Mouse (Mus musculus) stomach, embryonic 16.5 days (tissue): Measurements from ENCODE around the gene Sipa1l2. TPM values are rescaled to one million over a fixed set of nuclear protein-coding genes. Genes with fewer than 3 reads are reported as not detected.

Source experiments
- ATAC-seq: fragments of 200-750 bp; cut with Nextera tagmentation; 2 replicates; pipeline ENCODE4 v1.8.0; 2017; ENCODE audit warnings: moderate number of reproducible peaks, moderate TSS enrichment; ENCODE audit not compliant: insufficient read depth, low FRiP score
- H3K27ac ChIP-seq: fragments of 300-500 bp; sonication (generic); 2 replicates; pipeline ENCODE4 v1.5.1; 2014; ENCODE audit warnings: low read length
- H3K27me3 ChIP-seq: fragments of 300-500 bp; sonication (generic); 2 replicates; pipeline ENCODE4 v1.6.1; 2014; ENCODE audit warnings: low read length, control low read depth, mixed read lengths; ENCODE audit not compliant: control insufficient read depth, insufficient read depth
- H3K36me3 ChIP-seq: fragments of 300-500 bp; sonication (generic); 2 replicates; pipeline ENCODE4 v1.6.1; 2014; ENCODE audit warnings: low read length; ENCODE audit not compliant: control insufficient read depth, insufficient read depth
- H3K4me1 ChIP-seq: fragments of 300-500 bp; sonication (generic); 2 replicates; pipeline ENCODE4 v1.6.1; 2014; ENCODE audit warnings: low read length, control low read depth, mixed read lengths; ENCODE audit not compliant: control insufficient read depth, insufficient read depth
- H3K4me2 ChIP-seq: fragments of 300-500 bp; sonication (generic); 2 replicates; pipeline ENCODE4 v1.6.1; 2014; ENCODE audit warnings: low read depth, low read length, mixed read lengths
- H3K4me3 ChIP-seq: fragments of 300-500 bp; sonication (generic); replicated peaks from 2 replicates; pipeline ENCODE4 v1.5.1; 2014; ENCODE audit warnings: mild to moderate bottlenecking, low read length
- H3K9ac ChIP-seq: fragments of 300-500 bp; sonication (generic); 2 replicates; pipeline ENCODE4 v1.6.1; 2014; ENCODE audit warnings: low read length
- H3K9me3 ChIP-seq: fragments of 300-500 bp; sonication (generic); replicated peaks from 2 replicates; pipeline ENCODE4 v1.6.1; 2016; ENCODE audit warnings: low read length, control low read depth; ENCODE audit not compliant: control insufficient read depth
- WGBS: fragments of 180-500 bp; shearing (Covaris S2); extraction: QIAGEN DNeasy Blood & Tissue Kit; methylation state at CpG from one replicate; pipeline ENCODE4 v1.1.7; 2014; 5-methylcytosine and 5-hydroxymethylcytosine counted together
- polyA plus RNA-seq: library from polyadenylated mRNA; unstranded; fragments of >200 nt; fragmentation: Nextera tagmentation; extraction: Ambion mirVana; gene quantifications from 2 replicates; pipeline ENCODE4 v1.2.1, GENCODE M21; 2015

The Sipa1l2 gene
- polyA plus RNA-seq, 1 experiment from 2014 or later: 9.3 TPM

DNA sequence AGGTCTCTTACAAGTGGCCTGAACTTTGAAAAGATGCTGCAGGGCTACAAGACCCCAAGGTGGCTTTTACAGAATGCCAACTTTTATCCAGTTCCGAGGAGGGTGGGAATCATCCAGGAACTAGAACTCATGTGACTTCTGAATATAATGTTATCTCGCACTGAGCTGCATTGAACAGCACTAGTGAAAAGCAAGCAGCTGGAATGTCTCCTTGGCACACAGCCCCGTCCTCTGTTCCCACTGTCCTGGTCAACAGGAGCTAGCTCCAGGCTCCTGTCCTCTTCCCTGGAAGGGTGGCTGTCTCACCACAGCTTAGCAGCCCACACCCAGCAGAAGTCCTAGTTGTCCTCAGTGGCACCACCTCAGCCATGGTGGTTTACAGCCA lies 124.4 kb downstream of the Sipa1l2 start:
- no peak overlapping the region for H3K9ac ChIP-seq
- H3K4me2 ChIP-seq: no peak overlapping the region
- H3K4me1 ChIP-seq: peaks cover 10% of the 10 kb centered on the region
- H3K36me3 ChIP-seq: no peaks in the 10 kb centered on the region
- H3K4me3 ChIP-seq: no peak overlapping the region
- no peaks in the 10 kb centered on the region for H3K27me3 ChIP-seq
- 48% methylated on average over 3 of the region's 3 CpGs for WGBS
- H3K9me3 ChIP-seq: no peaks in the 10 kb centered on the region
- no peak for ATAC-seq
- H3K27ac ChIP-seq: no peak overlapping the region

DNA sequence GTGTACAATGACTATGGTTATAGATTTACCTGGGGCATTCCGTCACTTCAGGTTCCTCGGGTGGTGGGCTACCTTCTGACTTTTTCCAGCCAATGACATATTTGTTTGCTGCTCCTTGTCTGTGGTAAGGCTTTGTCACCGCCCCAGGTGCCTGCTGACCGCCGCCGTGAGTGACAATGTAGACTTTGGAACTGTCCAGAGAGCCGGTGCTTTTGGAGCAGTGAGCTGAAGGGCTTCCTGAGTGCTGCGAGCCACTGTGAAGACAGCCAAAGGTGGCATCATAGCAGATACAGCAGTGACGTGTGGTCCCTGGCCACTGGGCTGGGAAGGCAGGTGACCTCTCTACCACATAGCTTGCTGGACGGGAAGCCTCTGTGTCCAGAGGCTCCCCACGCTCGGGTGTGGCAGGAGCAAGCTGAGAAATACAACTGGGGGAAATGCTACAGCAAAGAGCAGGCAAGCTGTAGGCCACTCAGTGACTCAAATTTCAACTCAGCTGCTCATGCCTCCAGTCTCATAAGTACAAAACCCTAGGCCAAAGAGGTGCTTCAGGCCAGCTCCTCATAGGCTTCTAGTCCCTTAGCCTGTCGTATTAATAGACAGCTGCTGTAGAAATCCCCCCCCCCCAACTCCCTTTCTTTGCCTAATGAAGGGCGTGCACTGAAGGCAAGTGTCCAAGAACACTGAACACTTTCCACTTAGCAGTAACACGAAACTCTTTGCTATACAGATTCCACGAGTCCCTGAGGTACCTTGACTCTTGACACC lies 125.0 kb downstream of the Sipa1l2 start:
- Histone ChIP-seq H3K27ac (no peak overlapping the region), H3K4me2 (no peak overlapping the region), H3K9ac (no peak overlapping the region), H3K27me3 (no peaks in the 10 kb centered on the region), H3K36me3 (no peaks in the 10 kb centered on the region), H3K9me3 (no peaks in the 10 kb centered on the region), H3K4me3 (no peak overlapping the region), H3K4me1 (peaks cover 10% of the 10 kb centered on the region)
- no peak for ATAC-seq
- WGBS: 69% methylated on average over 16 of the region's 16 CpGs

DNA sequence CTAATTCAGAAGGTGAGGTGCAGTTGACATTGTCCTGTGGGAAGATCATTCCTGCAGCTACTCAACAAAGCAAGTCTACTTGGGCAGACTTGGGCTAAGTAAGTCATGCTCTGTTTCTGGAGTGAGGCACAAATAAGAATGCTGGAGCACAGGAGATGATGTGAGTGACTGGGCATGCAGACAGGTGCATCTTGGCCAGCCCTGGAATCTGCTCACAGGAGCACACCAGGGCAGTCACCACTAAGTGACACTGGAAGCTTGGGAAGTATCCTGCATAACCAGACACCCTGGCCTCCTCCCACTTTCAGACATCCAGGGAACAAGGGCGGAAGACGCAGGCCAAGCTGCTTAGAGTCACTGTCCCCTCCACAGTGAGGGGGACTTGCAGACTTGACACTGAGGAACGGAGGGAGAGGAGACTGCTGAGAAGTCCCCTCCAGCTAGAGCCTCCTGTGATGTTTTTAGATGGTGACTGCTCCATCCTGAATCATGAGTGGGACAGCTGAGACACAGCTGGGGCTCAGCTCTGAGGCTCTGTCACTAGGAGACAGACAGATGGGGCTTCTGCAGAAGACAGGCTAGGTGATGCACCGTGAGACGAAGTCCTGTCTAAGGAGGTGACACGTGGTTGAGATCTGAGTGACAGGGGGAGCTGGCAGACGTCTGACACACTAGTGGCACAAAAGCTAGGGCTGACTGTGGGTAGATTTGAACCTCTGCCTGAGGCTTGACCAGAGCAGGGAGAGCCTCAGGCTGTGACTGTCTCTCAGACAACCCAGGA lies 134.1 kb downstream of the Sipa1l2 start:
- Histone ChIP-seq H3K27me3 (no peaks in the 10 kb centered on the region), H3K27ac (no peak overlapping the region), H3K4me3 (no peak overlapping the region), H3K36me3 (no peaks in the 10 kb centered on the region), H3K4me2 (no peak overlapping the region), H3K4me1 (no peaks in the 10 kb centered on the region), H3K9me3 (no peaks in the 10 kb centered on the region), H3K9ac (no peak overlapping the region)
- WGBS: 83% methylated on average over 7 of the region's 7 CpGs
- ATAC-seq: no peak

DNA sequence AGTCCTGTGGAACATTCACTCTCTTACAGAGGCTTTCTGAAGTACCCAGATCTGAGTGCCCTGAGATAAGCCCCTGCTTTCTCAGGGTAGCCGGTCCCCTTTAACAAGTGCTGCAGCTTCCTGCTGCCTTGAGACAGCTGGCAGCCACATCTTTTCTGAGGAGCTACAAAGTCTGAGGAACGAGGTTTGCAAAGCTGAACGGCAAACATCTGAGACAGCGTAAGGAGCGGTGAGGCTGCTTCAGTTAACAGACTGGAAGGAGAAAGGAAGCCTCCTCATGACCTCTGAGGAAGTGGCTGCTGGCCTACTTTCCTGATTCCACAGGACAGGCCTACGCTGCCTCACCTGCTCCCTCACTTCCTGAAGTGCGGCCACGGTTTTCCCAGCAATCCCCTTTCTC lies 135.5 kb downstream of the Sipa1l2 start:
- H3K36me3 ChIP-seq: no peaks in the 10 kb centered on the region
- H3K27ac ChIP-seq: 0 out of 2 replicates have a peak overlapping the region, but pooled peaks have one; percentile 26
- no peaks in the 10 kb centered on the region for H3K9me3 ChIP-seq
- H3K9ac ChIP-seq: no peak overlapping the region; the same call in 1 of the 2 replicates
- no peak overlapping the region for H3K4me3 ChIP-seq
- H3K4me1 ChIP-seq: no peaks in the 10 kb centered on the region
- 40% methylated on average over 8 of the region's 8 CpGs for WGBS
- no peaks in the 10 kb centered on the region for H3K27me3 ChIP-seq
- H3K4me2 ChIP-seq: no peak overlapping the region
- ATAC-seq: no peak

DNA sequence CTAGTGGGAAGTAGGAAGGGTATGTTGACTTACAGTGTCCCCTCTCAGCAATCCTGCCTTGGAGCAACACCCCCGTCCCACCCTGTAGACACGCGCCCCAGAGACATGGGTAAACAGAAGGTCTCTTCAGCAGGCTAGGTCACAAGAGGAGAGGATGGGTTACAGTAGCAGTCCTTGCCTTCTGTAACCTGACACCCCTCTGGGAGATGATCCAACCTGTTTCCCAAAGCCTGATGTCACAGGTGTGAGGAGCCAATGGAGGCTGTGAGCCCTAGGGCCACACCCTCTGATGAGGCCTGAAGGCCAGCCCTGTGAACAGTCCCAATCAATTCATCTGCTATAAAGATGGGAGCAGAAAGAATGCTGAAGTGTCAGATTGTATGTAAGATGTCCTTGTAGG lies 138.3 kb downstream of the Sipa1l2 start:
- H3K4me3 ChIP-seq: no peak overlapping the region
- no peaks in the 10 kb centered on the region for H3K4me1 ChIP-seq
- WGBS: 56% methylated on average over 3 of the region's 3 CpGs
- no peak overlapping the region for H3K27ac ChIP-seq
- no peak overlapping the region for H3K9ac ChIP-seq
- H3K27me3 ChIP-seq: no peaks in the 10 kb centered on the region
- no peak overlapping the region for H3K4me2 ChIP-seq
- no peaks in the 10 kb centered on the region for H3K9me3 ChIP-seq
- no peaks in the 10 kb centered on the region for H3K36me3 ChIP-seq
- ATAC-seq: peak; percentile 28; the same call in 1 of the 2 replicates

DNA sequence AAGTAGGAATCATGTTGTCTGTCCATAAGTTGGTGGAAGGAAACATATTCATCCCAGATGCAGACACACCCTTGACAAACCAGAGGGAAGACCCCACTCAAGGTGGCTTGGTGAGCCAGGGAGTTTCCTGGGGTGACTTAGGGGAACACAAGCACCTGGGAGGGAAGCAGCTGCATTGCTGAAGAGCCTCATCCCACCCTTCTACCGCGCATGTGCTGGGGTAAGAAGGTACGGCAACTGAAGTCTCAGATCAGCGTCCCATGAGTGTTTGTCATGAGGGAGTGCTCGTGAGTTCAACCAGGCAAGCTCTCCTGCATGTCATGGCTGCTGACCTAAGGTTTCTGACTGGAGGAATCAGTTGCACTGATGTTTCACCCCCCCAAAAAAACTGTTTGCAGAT lies 138.8 kb downstream of the Sipa1l2 start:
- no peak overlapping the region for H3K4me2 ChIP-seq
- H3K4me1 ChIP-seq: no peaks in the 10 kb centered on the region
- no peak for ATAC-seq
- no peaks in the 10 kb centered on the region for H3K27me3 ChIP-seq
- H3K9me3 ChIP-seq: no peaks in the 10 kb centered on the region
- H3K27ac ChIP-seq: no peak overlapping the region
- 85% methylated on average over 5 of the region's 5 CpGs for WGBS
- H3K4me3 ChIP-seq: no peak overlapping the region
- H3K36me3 ChIP-seq: no peaks in the 10 kb centered on the region
- no peak overlapping the region for H3K9ac ChIP-seq

DNA sequence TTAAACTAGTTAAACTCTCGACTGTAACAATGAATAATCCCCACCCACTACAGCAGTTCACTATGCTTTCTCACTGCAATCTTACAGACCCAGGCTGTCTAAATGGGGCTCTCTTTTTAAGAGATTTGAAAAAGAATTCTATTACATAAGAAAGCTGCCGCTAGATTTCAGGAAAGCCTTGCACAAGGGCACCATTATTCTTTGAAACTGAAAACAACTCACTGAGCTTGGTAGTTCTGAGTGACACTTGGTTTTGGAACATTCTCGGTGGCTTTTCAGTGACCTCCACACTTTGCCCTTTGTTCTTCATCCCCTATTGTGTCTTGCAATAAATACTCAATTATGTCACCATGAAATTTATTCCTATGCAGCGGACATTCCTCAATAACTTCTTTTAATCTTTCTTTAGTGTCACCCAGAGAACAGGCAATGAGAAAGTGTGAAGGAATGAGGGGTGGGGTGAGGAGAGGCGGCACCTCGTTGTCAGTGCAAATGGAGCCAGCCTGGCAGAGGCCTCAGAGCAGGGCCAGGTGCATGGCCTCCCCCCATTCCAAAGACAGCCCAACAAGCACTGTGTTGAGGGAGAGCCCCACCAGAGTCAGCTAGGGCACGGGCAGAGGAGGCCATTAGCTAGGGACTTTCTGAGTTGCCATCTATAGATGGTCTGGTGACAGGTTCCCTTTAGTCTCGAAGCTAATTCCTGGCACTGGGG lies 140.5 kb downstream of the Sipa1l2 start:
- WGBS: 64% methylated on average over 8 of the region's 8 CpGs
- Histone ChIP-seq H3K9me3 (no peaks in the 10 kb centered on the region), H3K9ac (no peak overlapping the region), H3K36me3 (no peaks in the 10 kb centered on the region), H3K27me3 (no peaks in the 10 kb centered on the region), H3K4me2 (no peak overlapping the region), H3K27ac (no peak overlapping the region), H3K4me1 (no peaks in the 10 kb centered on the region), H3K4me3 (no peak overlapping the region)
- ATAC-seq: no peak

DNA sequence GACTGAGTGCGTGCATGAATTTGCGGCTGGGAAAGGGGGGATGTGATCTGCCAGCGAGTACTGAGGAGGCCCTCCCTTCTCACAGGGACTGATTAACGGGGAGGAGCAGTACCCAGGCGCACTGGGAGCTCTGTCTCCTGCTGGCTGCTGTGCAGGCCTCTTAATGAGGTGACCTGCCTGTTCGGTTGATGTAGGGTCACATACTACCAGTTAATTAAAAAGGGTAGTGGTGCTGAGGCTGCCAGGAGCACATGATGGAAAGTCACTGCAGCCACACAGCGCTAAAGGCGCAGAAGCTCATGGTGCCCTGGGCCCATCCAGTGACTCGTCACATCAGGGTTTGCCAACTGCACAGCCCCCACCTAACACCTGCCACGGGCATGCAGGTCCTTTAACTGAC lies 145.7 kb downstream of the Sipa1l2 start:
- Histone ChIP-seq H3K9ac (no peak overlapping the region), H3K4me3 (no peak overlapping the region), H3K4me1 (no peaks in the 10 kb centered on the region), H3K27me3 (no peaks in the 10 kb centered on the region), H3K36me3 (no peaks in the 10 kb centered on the region), H3K4me2 (no peak overlapping the region), H3K9me3 (no peaks in the 10 kb centered on the region), H3K27ac (no peak overlapping the region)
- no peak for ATAC-seq
- 65% methylated on average over 10 of the region's 10 CpGs for WGBS
